Mouse (Mus musculus): Measurements from ENCODE around the gene Phf5a.

GRCm38 (mm10) chr15:81872262-81873136 lies 788 bp upstream of the Phf5a start, which contains the start of gene Aco2:
- TF ChIP-seq MAFK (IDR thresholded peaks at IDR 0.05; ENCODE audit: insufficient read depth, low read depth, low read length), result peak; percentile 81
- TF ChIP-seq ZC3H11A (IDR thresholded peaks at IDR 0.05; ENCODE audit: borderline replicate concordance, low read depth, low read length), result no peak
- TF ChIP-seq CHD2 (IDR thresholded peaks at IDR 0.05; ENCODE audit: low read depth, low read length), result no peak
- TF ChIP-seq HCFC1 (IDR thresholded peaks at IDR 0.05; ENCODE audit: borderline replicate concordance, insufficient read depth, low read length), result peak; percentile 80
